Mouse (Mus musculus): ENCODE data around the gene Kars. TPM values are rescaled to one million over a fixed set of nuclear protein-coding genes. Genes with fewer than 3 reads are reported as not detected.

Kars gene
- total and polyA plus RNA-seq, 3 experiments, result 46.0 to 111 (median 100) TPM

DNA sequence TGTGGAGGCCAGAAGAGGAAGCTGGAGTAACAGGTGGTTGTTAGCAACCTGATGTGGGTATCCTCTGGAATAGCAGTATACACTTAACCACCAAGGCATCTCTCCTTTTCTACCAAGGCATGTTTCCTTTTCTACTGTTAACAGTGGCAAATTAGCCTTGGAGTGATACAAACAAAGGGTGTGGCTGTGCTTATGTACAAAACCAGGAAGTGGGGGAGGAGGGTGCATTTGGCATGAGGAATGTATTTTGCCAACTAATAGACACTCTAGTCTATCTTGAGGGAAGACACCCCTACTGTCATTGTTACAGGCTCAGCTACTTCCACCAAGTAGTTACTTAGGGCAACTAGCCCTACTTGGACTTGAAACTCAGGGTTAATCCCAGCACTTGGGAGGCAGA is 6.4 kb downstream of the Kars start:
- intact Hi-C loops (cut with DNase I), result no loop called here
- Histone ChIP-seq H3K9ac (ENCODE audit: low read depth, low read length) (no peak overlapping the region), H3K27ac (no peak overlapping the region), H3K4me1 (ENCODE audit: control insufficient read depth, insufficient read depth, low read length) (no peaks in the 10 kb centered on the region), H3K79me2 (replicated peaks; ENCODE audit: control insufficient read depth, insufficient read depth, low read length) (peaks cover 2% of the 10 kb centered on the region; the same call in 1 of the 2 replicates), H3K36me3 (ENCODE audit: control insufficient read depth, insufficient read depth, low read length) (0 out of 2 replicates have a peak, but pooled peaks cover 2% of the 10 kb centered on the region), H3K4me3 (no peak overlapping the region), H3K27me3 (ENCODE audit: control insufficient read depth, insufficient read depth, low read length) (no peaks in the 10 kb centered on the region)
- no peak for TF ChIP-seq EP300 (IDR thresholded peaks at IDR 0.05; ENCODE audit: insufficient read depth, low read depth, low read length)
- TF ChIP-seq POLR2A (IDR thresholded peaks at IDR 0.05; ENCODE audit: insufficient read depth, low read depth, low read length), result no peak
- TF ChIP-seq CTCF (IDR thresholded peaks at IDR 0.05), result no peak
- DNase-seq, result no peak

DNA sequence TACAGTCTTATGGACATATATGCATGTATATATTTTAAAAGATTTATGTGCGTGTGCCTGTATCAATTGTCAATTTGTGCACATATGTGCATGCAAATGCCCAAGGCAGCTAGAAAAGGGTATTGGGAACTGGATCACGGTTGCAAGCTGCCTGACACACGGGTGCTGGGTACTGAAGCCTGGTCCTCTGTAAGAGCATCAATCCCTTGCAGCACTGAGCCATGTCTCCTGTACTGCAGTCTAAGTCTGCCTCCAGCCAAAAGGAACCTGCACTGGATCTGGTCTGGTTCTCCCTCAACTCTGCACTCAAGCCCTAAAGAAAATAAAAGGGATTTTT is 18.5 kb downstream of the Kars start:
- Histone ChIP-seq H3K4me3 (peak overlapping the region; percentile 74; the same call in 1 of the 2 replicates), H3K4me1 (ENCODE audit: control insufficient read depth, insufficient read depth, low read length) (no peaks in the 10 kb centered on the region), H3K79me2 (replicated peaks; ENCODE audit: control insufficient read depth, insufficient read depth, low read length) (no peaks in the 10 kb centered on the region), H3K27me3 (ENCODE audit: control insufficient read depth, insufficient read depth, low read length) (no peaks in the 10 kb centered on the region), H3K27ac (no peak overlapping the region; the same call in 1 of the 2 replicates), H3K9ac (ENCODE audit: low read depth, low read length) (no peak overlapping the region), H3K36me3 (ENCODE audit: control insufficient read depth, insufficient read depth, low read length) (no peaks in the 10 kb centered on the region)
- no peak for DNase-seq
- intact Hi-C loops (cut with DNase I), result loop anchor here (1.0 kb wide), 1 partner anchor 19 kb away; the partner anchor contains the start of genes Kars and Terf2ip
- TF ChIP-seq POLR2A (IDR thresholded peaks at IDR 0.05; ENCODE audit: insufficient read depth, low read depth, low read length), result no peak
- TF ChIP-seq EP300 (IDR thresholded peaks at IDR 0.05; ENCODE audit: insufficient read depth, low read depth, low read length), result no peak
- no peak for TF ChIP-seq CTCF (IDR thresholded peaks at IDR 0.05)
- WGBS, result 56% methylated on average over 3 of the region's 3 CpGs

DNA sequence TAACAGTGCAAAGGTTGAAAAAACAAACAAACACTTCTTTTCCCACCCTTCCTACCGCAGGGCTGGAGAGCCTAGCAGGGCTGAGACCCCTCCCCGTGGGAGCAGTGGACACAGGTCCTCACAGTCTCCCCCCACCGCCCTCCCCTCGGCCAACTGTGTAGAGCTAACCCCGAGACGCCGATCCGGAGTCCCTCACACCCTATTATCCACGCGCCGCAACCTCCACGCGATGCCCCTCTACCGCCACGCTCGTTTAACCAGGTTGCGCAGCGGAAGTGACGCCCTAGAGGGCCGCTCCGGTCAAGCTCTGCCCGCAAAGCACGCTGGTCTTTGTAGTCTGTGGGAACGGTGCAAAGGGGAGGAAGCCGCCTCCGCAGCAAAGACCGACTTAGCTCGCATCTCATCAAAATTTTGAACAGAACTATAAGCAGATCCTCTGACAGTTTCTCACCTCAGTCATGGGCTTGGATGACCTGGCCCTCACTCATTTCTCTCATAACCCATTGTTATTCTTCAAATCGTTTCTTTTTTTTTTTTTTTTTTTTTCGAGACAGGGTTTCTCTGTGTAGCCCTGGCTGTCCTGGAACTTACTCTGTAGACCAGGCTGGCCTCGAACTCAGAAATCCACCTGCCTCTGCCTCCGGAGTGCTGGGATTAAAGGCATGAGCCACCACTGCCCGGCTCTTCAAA is 19.0 kb downstream of the Kars start, which contains the start of gene Adat1:
Gene Adat1, minus strand, starts transcription at position 290 of the 690 bp plus-strand sequence.
- peak; percentile 87 to 89 for DNase-seq
- H3K4me3 ChIP-seq, result peak within 1 kb of the TSS; percentile 74
- intact Hi-C loops (cut with DNase I), result no loop called here
- peak within 1 kb of the TSS; percentile 70 for H3K27ac ChIP-seq
- H3K9ac ChIP-seq (ENCODE audit: low read depth, low read length), result peak within 1 kb of the TSS; percentile 77
- no peaks in the 10 kb centered on the region for H3K79me2 ChIP-seq (replicated peaks; ENCODE audit: control insufficient read depth, insufficient read depth, low read length)
- no peaks in the 10 kb centered on the region for H3K36me3 ChIP-seq (ENCODE audit: control insufficient read depth, insufficient read depth, low read length)
- H3K4me1 ChIP-seq (ENCODE audit: control insufficient read depth, insufficient read depth, low read length), result no peaks in the 10 kb centered on the region
- WGBS, result 4% methylated on average over 33 of the region's 33 CpGs
- 0 out of 2 replicates have a peak, but pooled peaks have one; percentile 14 for TF ChIP-seq CTCF (IDR thresholded peaks at IDR 0.05)
- 0 out of 2 replicates have a peak, but pooled peaks have one; percentile 43 for TF ChIP-seq EP300 (IDR thresholded peaks at IDR 0.05; ENCODE audit: insufficient read depth, low read depth, low read length)
- TF ChIP-seq POLR2A (IDR thresholded peaks at IDR 0.05; ENCODE audit: insufficient read depth, low read depth, low read length), result peak; percentile 81
- H3K27me3 ChIP-seq (ENCODE audit: control insufficient read depth, insufficient read depth, low read length), result no peaks in the 10 kb centered on the region

DNA sequence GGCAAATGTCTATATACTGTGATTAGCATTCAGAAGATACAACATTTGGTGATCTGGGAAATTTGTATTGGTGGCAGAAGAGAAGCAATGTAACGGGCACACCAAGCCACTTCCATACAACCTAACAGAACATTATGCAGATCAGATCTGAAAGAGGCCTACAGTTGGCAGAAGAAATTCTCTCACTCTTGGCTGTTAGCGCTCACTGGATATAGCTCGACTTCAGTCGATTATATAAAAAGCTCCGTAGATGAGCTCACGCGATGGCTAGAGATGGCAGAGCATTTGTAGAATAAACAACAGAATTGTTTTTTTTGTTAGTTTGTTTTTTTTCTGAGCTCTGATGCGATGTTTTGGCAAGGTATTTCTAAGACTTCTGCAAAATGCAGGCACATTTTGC is 19.8 kb downstream of the Kars start:
- H3K36me3 ChIP-seq (ENCODE audit: control insufficient read depth, insufficient read depth, low read length), result no peaks in the 10 kb centered on the region
- no peaks in the 10 kb centered on the region for H3K79me2 ChIP-seq (replicated peaks; ENCODE audit: control insufficient read depth, insufficient read depth, low read length)
- H3K27me3 ChIP-seq (ENCODE audit: control insufficient read depth, insufficient read depth, low read length), result no peaks in the 10 kb centered on the region
- no peaks in the 10 kb centered on the region for H3K4me1 ChIP-seq (ENCODE audit: control insufficient read depth, insufficient read depth, low read length)
- peak overlapping the region; percentile 74 for H3K4me3 ChIP-seq
- DNase-seq, result no peak
- TF ChIP-seq CTCF (IDR thresholded peaks at IDR 0.05) (no peak), POLR2A (IDR thresholded peaks at IDR 0.05; ENCODE audit: insufficient read depth, low read depth, low read length) (no peak), EP300 (IDR thresholded peaks at IDR 0.05; ENCODE audit: insufficient read depth, low read depth, low read length) (no peak)
- intact Hi-C loops (cut with DNase I), result loop anchor here (2.0 kb wide), 1 partner anchor 50 kb away; the partner anchor contains the start of gene Gabarapl2
- H3K9ac ChIP-seq (ENCODE audit: low read depth, low read length), result no peak overlapping the region
- WGBS, result 58% methylated on average over 8 of the region's 8 CpGs
- H3K27ac ChIP-seq, result no peak overlapping the region; the same call in 1 of the 2 replicates

DNA sequence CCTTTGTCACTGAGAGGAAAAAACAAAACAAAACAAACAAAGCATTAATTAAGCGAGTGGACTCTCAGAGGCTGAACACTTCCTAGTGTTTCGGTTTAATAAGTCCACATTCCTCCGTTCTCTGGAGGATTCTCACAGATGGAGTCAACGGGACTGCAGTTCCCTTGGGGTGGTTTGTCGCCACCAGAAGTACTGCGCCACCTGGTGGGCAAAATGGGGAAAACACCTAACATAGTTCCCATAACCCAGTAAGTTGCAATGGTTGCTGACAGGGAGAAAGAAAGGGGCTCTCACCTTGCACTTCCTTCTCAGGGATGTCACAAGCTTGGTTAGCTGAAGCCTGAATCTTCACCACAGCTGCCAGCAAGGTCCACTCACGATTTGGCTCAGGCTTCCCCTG is 21.2 kb downstream of the Kars start:
- H3K36me3 ChIP-seq (ENCODE audit: control insufficient read depth, insufficient read depth, low read length), result no peaks in the 10 kb centered on the region
- no peaks in the 10 kb centered on the region for H3K4me1 ChIP-seq (ENCODE audit: control insufficient read depth, insufficient read depth, low read length)
- H3K27me3 ChIP-seq (ENCODE audit: control insufficient read depth, insufficient read depth, low read length), result no peaks in the 10 kb centered on the region
- no peak overlapping the region for H3K4me3 ChIP-seq
- intact Hi-C loops (cut with DNase I), result loop anchor here (1.0 to 2.0 kb wide), 2 partner anchors 49 to 109 kb away; partner anchors contain the start of gene Gabarapl2
- H3K79me2 ChIP-seq (replicated peaks; ENCODE audit: control insufficient read depth, insufficient read depth, low read length), result no peaks in the 10 kb centered on the region
- no peak overlapping the region; the same call in 1 of the 2 replicates for H3K27ac ChIP-seq
- TF ChIP-seq CTCF (IDR thresholded peaks at IDR 0.05), result peak; percentile 95
- TF ChIP-seq EP300 (IDR thresholded peaks at IDR 0.05; ENCODE audit: insufficient read depth, low read depth, low read length), result no peak
- TF ChIP-seq POLR2A (IDR thresholded peaks at IDR 0.05; ENCODE audit: insufficient read depth, low read depth, low read length), result no peak
- no peak overlapping the region for H3K9ac ChIP-seq (ENCODE audit: low read depth, low read length)
- 8% methylated on average over 7 of the region's 7 CpGs for WGBS
- DNase-seq, result peak; percentile 67 to 79

DNA sequence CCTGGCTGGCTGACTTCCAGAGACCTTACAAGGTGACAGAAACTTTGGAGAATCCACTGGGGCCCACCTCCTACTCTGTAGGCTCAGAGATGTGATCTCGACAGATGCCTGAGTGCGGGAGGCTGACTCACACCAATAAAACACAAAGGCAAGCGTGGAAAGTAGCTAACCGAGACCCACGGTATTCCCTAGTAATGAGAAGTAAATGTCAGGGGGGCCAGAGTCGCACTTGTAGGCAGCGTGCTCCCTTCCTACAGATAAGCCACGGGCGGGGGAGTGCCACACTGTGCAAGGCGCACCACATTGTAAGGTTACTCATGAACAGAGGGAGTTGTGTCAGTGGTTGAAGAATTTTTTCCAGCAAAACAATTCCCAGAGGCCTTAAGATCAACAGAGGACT is 26.6 kb downstream of the Kars start:
- Histone ChIP-seq H3K36me3 (ENCODE audit: control insufficient read depth, insufficient read depth, low read length) (no peaks in the 10 kb centered on the region), H3K4me1 (ENCODE audit: control insufficient read depth, insufficient read depth, low read length) (no peaks in the 10 kb centered on the region), H3K27ac (no peak overlapping the region), H3K4me3 (no peak overlapping the region), H3K79me2 (replicated peaks; ENCODE audit: control insufficient read depth, insufficient read depth, low read length) (no peaks in the 10 kb centered on the region), H3K27me3 (ENCODE audit: control insufficient read depth, insufficient read depth, low read length) (no peaks in the 10 kb centered on the region), H3K9ac (ENCODE audit: low read depth, low read length) (no peak overlapping the region)
- DNase-seq, result no peak
- TF ChIP-seq CTCF (IDR thresholded peaks at IDR 0.05) (no peak), EP300 (IDR thresholded peaks at IDR 0.05; ENCODE audit: insufficient read depth, low read depth, low read length) (no peak), POLR2A (IDR thresholded peaks at IDR 0.05; ENCODE audit: insufficient read depth, low read depth, low read length) (no peak)
- intact Hi-C loops (cut with DNase I), result no loop called here
- WGBS, result 53% methylated on average over 10 of the region's 10 CpGs

Measured in heart, adult 2 months (tissue).